Mouse (Mus musculus) stomach, postnatal 0 days (tissue): ENCODE measurements around the gene Ptch1.

ENCODE experiments used
- CTCF ChIP-seq: IDR thresholded peaks from 2 replicates; pipeline ENCODE4 v1.5.1; 2016; ENCODE audit warnings: antibody characterized with exemption, low read depth, mild to moderate bottlenecking, moderate library complexity
- EP300 ChIP-seq: optimal IDR thresholded peaks from 2 replicates; pipeline ENCODE3; 2016; ENCODE audit warnings: antibody characterized with exemption

GRCm38 (mm10) chr13:63574601-63575000 is 1.2 kb upstream of the Ptch1 start:
- TF ChIP-seq CTCF (no peak), EP300 (no peak)
